Mouse (Mus musculus): ENCODE results near the gene Klc4. TPM values are rescaled to one million over a fixed set of nuclear protein-coding genes. Genes with fewer than 3 reads are reported as not detected.

The Klc4 gene
- polyA plus RNA-seq, 1 experiment from 2014 or later, result 29.8 TPM

DNA sequence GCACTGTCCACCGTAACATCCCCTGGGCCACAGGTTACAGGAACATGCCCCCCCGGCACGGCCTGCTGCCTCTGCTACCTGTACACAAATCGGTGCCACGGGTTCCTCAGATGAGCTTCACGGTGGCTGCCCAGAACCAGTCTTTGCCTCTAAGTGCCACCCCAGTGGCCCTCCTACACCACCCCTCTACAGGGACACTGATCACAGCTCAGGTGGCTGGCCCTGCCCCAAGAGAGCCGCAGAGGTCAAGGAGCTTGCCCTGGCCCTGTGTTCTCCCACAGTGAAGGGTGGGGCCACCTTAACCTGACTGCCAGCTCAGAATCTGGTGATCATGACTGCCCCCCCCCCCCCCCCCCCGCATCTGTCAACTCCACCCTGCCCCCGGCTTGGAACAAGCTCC is 32.6 kb upstream of the Klc4 start, which contains the start of gene Mea1:
Mea1 (plus strand) TSS at position 378 of the 400 bp plus-strand sequence.
- Histone ChIP-seq H3K9me3 (no peaks in the 10 kb centered on the region), H3K27me3 (no peaks in the 10 kb centered on the region), H3K4me3 (peak within 1 kb of the TSS; percentile 89), H3K27ac (peak within 1 kb of the TSS; percentile 57; the same call in 1 of the 2 replicates), H3K9ac (peak within 1 kb of the TSS; percentile 77), H3K4me1 (peaks cover 35% of the 10 kb centered on the region), H3K4me2 (replicated peaks) (peak within 1 kb of the TSS; percentile 92), H3K36me3 (peaks cover 44% of the 10 kb centered on the region)
- ATAC-seq (ENCODE audit: insufficient number of reproducible peaks, insufficient read depth, low FRiP score, low TSS enrichment), result no peak
- 93% methylated on average over 8 of the region's 9 CpGs for WGBS

DNA sequence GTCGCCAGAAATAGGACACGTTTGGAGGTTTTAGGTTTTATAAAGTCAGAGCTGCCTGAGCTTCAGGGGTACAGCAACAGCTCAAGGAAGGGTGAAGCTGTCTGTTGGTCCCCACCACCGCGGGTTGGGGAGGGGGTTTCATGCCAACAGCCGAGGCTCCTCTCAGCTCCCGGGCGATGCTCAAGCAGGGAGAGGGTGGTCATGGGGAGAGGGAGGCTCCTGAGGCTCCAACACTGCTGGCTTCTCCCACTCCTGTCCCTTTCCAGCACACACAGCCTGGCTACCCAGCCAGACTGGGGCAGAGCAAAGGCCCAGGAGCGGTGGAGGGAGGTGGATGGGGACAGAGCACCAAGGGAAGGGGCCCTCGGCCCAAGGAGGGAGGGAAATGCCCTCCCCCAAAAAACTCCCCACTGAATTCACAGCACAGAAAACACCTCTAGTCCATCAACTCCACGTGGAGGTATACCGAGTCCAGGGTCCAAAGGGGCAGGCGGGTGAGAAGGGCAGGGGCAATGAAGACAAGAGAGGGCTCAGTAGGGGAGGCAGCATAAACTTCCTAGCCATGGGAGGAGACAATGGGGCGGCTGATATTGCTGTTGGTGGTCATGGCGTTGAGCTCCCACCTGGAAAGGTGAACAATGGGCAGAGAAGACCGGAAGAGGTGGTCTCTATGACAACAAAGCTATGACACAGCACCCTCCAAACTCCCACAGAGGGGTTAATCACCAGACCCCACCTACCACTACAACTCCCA is 28.9 kb upstream of the Klc4 start:
- ATAC-seq (ENCODE audit: insufficient number of reproducible peaks, insufficient read depth, low FRiP score, low TSS enrichment), result no peak; the same call in 1 of the 2 replicates
- Histone ChIP-seq H3K27me3 (no peaks in the 10 kb centered on the region), H3K4me2 (replicated peaks) (peak overlapping the region; percentile 79), H3K9me3 (no peaks in the 10 kb centered on the region), H3K4me1 (peaks cover 33% of the 10 kb centered on the region), H3K9ac (peak overlapping the region; percentile 78), H3K4me3 (peak overlapping the region; percentile 89), H3K27ac (peak overlapping the region; percentile 97), H3K36me3 (peaks cover 53% of the 10 kb centered on the region)
- 15% methylated on average over 14 of the region's 15 CpGs for WGBS

DNA sequence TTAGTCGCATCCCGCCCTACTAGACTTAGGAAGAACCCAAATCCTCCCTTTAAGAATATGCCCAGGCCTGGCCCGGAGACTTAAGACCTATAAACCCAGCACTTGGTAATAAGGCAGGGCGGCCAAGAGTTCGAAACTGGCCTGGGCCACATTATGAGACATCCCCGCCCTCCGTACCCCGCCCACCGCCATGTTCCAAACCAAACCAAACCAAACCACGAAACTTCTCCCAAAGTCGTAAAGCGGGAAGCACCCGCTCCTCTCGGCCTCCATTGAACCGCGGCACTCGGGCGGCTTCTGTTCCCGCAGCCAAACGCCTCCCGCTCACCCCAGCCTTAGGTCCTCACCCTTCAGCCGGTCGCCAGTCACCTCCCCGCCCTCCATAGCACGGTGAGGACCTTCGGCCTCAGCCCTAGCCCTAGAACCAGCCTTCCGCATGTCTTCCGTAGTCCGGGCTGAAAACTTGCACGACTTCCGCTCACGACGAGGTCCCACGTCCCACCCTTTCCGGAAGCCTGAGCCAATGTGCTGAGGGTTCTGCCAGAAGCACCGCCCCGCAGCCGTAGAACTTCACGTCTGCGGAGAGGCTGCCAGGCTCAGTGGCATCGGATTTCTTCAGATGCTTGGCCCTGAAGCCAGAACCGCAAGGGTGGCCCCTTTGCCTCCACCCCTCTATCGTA is 28.2 kb upstream of the Klc4 start, which contains the start of gene Rrp36:
Rrp36 (minus strand) TSS at position 503 of the 680 bp plus-strand sequence.
- H3K9me3 ChIP-seq, result no peaks in the 10 kb centered on the region
- 1% methylated on average over 43 of the region's 43 CpGs for WGBS
- H3K36me3 ChIP-seq, result peaks cover 60% of the 10 kb centered on the region
- H3K4me1 ChIP-seq, result peaks cover 26% of the 10 kb centered on the region
- H3K4me2 ChIP-seq (replicated peaks), result peak within 1 kb of the TSS; percentile 79
- H3K27ac ChIP-seq, result peak within 1 kb of the TSS; percentile 97
- peak; percentile 91 for ATAC-seq (ENCODE audit: insufficient number of reproducible peaks, insufficient read depth, low FRiP score, low TSS enrichment)
- peak within 1 kb of the TSS; percentile 89 for H3K4me3 ChIP-seq
- H3K9ac ChIP-seq, result peak within 1 kb of the TSS; percentile 78
- no peaks in the 10 kb centered on the region for H3K27me3 ChIP-seq

GRCm38 (mm10) chr17:46669911-46670310 is 24.1 kb upstream of the Klc4 start:
- H3K9me3 ChIP-seq, result no peaks in the 10 kb centered on the region
- H3K4me3 ChIP-seq, result no peak overlapping the region
- H3K36me3 ChIP-seq, result peaks cover 50% of the 10 kb centered on the region
- no peak for ATAC-seq (ENCODE audit: insufficient number of reproducible peaks, insufficient read depth, low FRiP score, low TSS enrichment)
- H3K4me1 ChIP-seq, result peaks cover 15% of the 10 kb centered on the region
- H3K4me2 ChIP-seq (replicated peaks), result no peak overlapping the region
- WGBS, result 94% methylated on average over 10 of the region's 10 CpGs
- H3K27me3 ChIP-seq, result no peaks in the 10 kb centered on the region
- H3K9ac ChIP-seq, result no peak overlapping the region
- no peak overlapping the region for H3K27ac ChIP-seq

DNA sequence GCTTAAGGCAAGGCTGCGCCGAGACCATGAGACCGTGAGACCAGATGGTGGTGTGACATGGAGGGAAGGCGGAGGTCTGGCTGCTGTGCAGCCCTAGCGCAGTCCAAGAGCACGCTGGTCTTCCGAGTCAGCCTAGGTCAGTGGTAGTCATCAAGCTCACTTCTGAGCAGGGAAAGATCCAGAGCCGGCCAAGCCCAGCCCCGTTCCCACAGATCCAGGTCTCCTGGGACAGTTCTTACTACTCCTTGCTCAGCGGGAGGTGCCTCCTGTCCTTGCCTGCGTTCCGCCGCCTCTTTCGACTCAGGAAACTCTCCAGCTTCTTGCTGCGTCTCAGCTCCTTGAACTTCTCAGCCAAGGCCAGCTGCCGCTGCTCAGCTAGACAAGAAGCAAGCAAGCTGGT is 21.9 kb upstream of the Klc4 start:
- ATAC-seq (ENCODE audit: insufficient number of reproducible peaks, insufficient read depth, low FRiP score, low TSS enrichment), result no peak
- 89% methylated on average over 16 of the region's 16 CpGs for whole genome bisulfite sequencing
- Histone ChIP-seq H3K4me1 (no peaks in the 10 kb centered on the region), H3K27me3 (no peaks in the 10 kb centered on the region), H3K4me2 (replicated peaks) (no peak overlapping the region), H3K27ac (no peak overlapping the region), H3K9me3 (no peaks in the 10 kb centered on the region), H3K4me3 (no peak overlapping the region), H3K36me3 (peaks cover 67% of the 10 kb centered on the region), H3K9ac (no peak overlapping the region)

- H3K4me1 ChIP-seq, result no peaks in the 10 kb centered on the region
- no peak overlapping the region for H3K9ac ChIP-seq
- H3K4me2 ChIP-seq (replicated peaks), result no peak overlapping the region
- H3K27me3 ChIP-seq, result no peaks in the 10 kb centered on the region
- no peak overlapping the region for H3K4me3 ChIP-seq
- H3K36me3 ChIP-seq, result peaks cover 90% of the 10 kb centered on the region
- no peak for ATAC-seq (ENCODE audit: insufficient number of reproducible peaks, insufficient read depth, low FRiP score, low TSS enrichment)
- H3K9me3 ChIP-seq, result no peaks in the 10 kb centered on the region
- WGBS, result 88% methylated on average over 5 of the region's 5 CpGs
- no peak overlapping the region for H3K27ac ChIP-seq
Observed at GRCm38 (mm10) chr17:46662730-46663129, 16.9 kb upstream of the Klc4 start.

DNA sequence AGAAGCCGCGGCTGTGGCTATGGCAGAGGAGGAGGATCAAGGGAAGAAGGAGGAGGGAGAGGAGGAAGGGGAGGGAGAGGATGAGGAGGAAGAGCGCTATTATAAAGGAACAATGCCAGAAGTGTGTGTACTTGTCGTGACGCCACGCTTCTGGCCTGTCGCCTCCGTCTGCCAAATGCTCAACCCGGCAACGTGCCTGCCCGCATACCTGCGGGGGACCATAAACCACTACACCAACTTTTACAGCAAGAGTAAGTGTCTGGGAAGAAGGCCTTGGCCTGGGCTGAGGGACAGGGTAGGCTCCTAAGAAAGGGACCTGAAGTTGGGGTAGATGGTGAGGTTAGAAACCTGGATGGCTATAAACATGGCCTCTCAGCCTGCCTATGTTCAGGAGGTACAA is 16.2 kb upstream of the Klc4 start:
- Histone ChIP-seq H3K4me1 (no peaks in the 10 kb centered on the region), H3K27ac (no peak overlapping the region), H3K27me3 (no peaks in the 10 kb centered on the region), H3K4me3 (no peak overlapping the region), H3K9me3 (no peaks in the 10 kb centered on the region), H3K4me2 (replicated peaks) (no peak overlapping the region), H3K36me3 (peaks cover 92% of the 10 kb centered on the region), H3K9ac (no peak overlapping the region)
- WGBS, result 85% methylated on average over 12 of the region's 12 CpGs
- no peak for ATAC-seq (ENCODE audit: insufficient number of reproducible peaks, insufficient read depth, low FRiP score, low TSS enrichment)

DNA sequence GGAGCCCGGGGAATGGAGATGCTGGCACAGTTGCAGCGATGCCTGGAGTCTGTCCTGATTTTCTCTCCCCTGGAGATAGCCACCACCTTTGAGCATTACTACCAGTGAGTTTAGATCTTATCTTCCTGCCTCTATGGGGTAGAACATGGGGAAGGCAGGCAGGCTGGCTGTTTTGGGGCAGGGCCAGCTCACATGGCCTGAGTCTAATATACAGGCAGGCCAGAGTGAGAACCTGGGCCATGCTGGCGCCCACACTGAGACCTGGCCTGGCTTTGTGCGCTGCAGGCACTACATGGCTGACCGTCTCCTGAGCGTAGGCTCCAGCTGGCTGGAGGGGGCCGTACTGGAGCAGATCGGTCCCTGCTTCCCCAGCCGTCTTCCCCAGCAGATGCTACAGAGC is 15.5 kb upstream of the Klc4 start:
- WGBS, result 96% methylated on average over 9 of the region's 9 CpGs
- H3K36me3 ChIP-seq, result peaks cover 94% of the 10 kb centered on the region
- H3K4me2 ChIP-seq (replicated peaks), result no peak overlapping the region
- H3K27ac ChIP-seq, result no peak overlapping the region
- H3K9me3 ChIP-seq, result no peaks in the 10 kb centered on the region
- no peaks in the 10 kb centered on the region for H3K4me1 ChIP-seq
- H3K9ac ChIP-seq, result no peak overlapping the region
- H3K27me3 ChIP-seq, result no peaks in the 10 kb centered on the region
- no peak overlapping the region for H3K4me3 ChIP-seq
- no peak for ATAC-seq (ENCODE audit: insufficient number of reproducible peaks, insufficient read depth, low FRiP score, low TSS enrichment)

GRCm38 (mm10) chr17:46656054-46656453 is 10.2 kb upstream of the Klc4 start:
- no peak overlapping the region for H3K4me3 ChIP-seq
- 84% methylated on average over 6 of the region's 6 CpGs for WGBS
- H3K27ac ChIP-seq, result no peak overlapping the region
- H3K9me3 ChIP-seq, result no peaks in the 10 kb centered on the region
- no peak overlapping the region for H3K4me2 ChIP-seq (replicated peaks)
- H3K9ac ChIP-seq, result no peak overlapping the region
- ATAC-seq (ENCODE audit: insufficient number of reproducible peaks, insufficient read depth, low FRiP score, low TSS enrichment), result no peak
- H3K4me1 ChIP-seq, result peaks cover 18% of the 10 kb centered on the region
- H3K36me3 ChIP-seq, result peaks cover 90% of the 10 kb centered on the region
- H3K27me3 ChIP-seq, result no peaks in the 10 kb centered on the region

DNA sequence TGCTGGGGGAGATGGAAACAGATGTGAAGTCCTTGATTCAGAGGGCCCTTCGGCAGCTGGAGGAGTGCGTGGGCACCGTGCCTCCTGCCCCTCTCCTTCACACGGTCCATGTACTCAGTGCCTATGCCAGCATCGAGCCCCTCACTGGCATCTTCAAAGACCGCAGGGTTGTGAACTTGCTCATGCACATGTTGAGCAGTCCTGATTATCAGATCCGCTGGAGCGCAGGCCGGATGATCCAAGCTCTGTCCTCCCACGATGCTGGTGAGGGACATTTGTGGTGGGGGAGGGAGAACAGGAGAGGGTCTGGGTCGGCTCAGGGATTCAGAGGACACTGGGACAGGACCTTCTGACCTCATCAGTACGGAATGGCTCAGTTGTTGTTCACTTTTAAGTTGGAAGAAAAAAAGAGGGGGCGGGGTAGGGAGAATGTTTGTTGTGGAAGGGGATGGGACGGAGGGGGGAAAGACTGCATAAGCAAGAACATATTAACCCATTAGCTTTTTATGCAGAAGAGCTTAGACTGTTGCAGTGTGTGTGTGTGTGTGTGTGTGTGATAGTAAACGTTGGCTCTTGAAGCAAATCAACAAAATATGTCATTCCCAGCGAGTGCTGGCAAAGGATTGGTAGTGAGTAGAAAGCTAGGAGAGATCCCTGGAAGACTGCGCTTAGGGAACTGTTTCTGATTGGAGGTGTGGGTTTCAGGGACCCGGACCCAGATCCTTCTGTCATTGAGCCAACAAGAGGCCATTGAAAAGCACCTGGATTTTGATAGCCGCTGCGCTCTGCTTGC is 6.1 kb upstream of the Klc4 start:
- no peak for ATAC-seq (ENCODE audit: insufficient number of reproducible peaks, insufficient read depth, low FRiP score, low TSS enrichment)
- Histone ChIP-seq H3K36me3 (peaks cover 57% of the 10 kb centered on the region), H3K4me3 (peak overlapping the region; percentile 78), H3K27me3 (no peaks in the 10 kb centered on the region), H3K9ac (peak overlapping the region; percentile 88), H3K4me2 (replicated peaks) (peak overlapping the region; percentile 85), H3K4me1 (peaks cover 29% of the 10 kb centered on the region), H3K27ac (no peak overlapping the region), H3K9me3 (no peaks in the 10 kb centered on the region)
- 73% methylated on average over 20 of the region's 20 CpGs for WGBS

- Histone ChIP-seq H3K27ac (peak overlapping the region; percentile 96), H3K36me3 (peaks cover 51% of the 10 kb centered on the region), H3K9ac (peak overlapping the region; percentile 88), H3K4me2 (replicated peaks) (peak overlapping the region; percentile 85), H3K27me3 (no peaks in the 10 kb centered on the region), H3K9me3 (no peaks in the 10 kb centered on the region), H3K4me1 (peaks cover 33% of the 10 kb centered on the region), H3K4me3 (peak overlapping the region; percentile 78)
- no peak for ATAC-seq (ENCODE audit: insufficient number of reproducible peaks, insufficient read depth, low FRiP score, low TSS enrichment)
- WGBS, result 74% methylated on average over 17 of the region's 17 CpGs
Observed at GRCm38 (mm10) chr17:46651292-46651691, 5.5 kb upstream of the Klc4 start.

All from embryonic facial prominence, embryonic 12.5 days (tissue).